14 mouse cellular contexts compared by ENCODE assay signal in the genomic region with DNA sequence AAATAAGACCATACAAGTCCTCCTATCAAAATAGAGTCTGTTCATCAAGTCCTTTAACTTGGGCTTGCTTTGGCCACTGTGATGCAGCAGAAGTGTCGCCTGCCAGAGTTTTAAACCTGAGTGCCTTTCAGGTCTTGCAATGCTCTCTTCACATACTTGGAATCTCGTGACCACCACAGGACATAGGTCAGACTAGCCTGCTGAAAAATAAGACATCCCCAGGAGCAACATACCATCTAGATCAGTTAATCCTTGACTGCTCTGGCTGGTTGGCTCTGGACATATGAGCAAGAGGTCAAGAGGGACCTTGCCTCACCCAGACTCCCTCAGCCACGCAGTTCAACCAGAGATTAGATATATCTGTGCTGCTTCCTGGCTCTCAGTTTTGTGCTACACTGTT.
"Had no signal": no experiment of that assay in that cellular context is flagged by ENCODE, and none has a peak within 500 bp of the region (broad histone marks: within the 10 kb centered on the region; RNA-seq: fewer than 3 reads in every experiment).

No protein-coding gene starts in this region.

- H3K4me1 ChIP-seq: limb, embryonic 12.5 days had no signal

- H3K27ac ChIP-seq: layer of hippocampus, adult 2 months; limb, embryonic 12.5 days; liver, embryonic 14.5 days; midbrain, embryonic 13.5 days; neural tube, embryonic 15.5 days had no signal

- H3K4me3 ChIP-seq: layer of hippocampus, adult 2 months; limb, embryonic 12.5 days; midbrain, embryonic 13.5 days; myocyte; neural tube, embryonic 15.5 days had no signal

- DNase-seq: liver; lung, adult 18-20 months; lung, postnatal 36 days; right cerebral cortex, adult 18-20 months; right cerebral cortex, postnatal 25 days; thymus, postnatal 36 days had no signal

- H3K36me3 ChIP-seq: limb, embryonic 12.5 days; midbrain, embryonic 13.5 days; neural tube, embryonic 15.5 days had no signal

- H3K4me2 ChIP-seq: limb, embryonic 12.5 days; midbrain, embryonic 13.5 days; neural tube, embryonic 15.5 days had no signal

- H3K9ac ChIP-seq: limb, embryonic 12.5 days; liver, embryonic 14.5 days; midbrain, embryonic 13.5 days; neural tube, embryonic 15.5 days had no signal

- H3K9me3 ChIP-seq: limb, embryonic 12.5 days; midbrain, embryonic 13.5 days; neural tube, embryonic 15.5 days had no signal

- ATAC-seq: intestine, embryonic 16.5 days; lung, postnatal 0 days; midbrain, embryonic 13.5 days had no signal
